Mouse (Mus musculus) central nervous system, embryonic 18 days (tissue): Measurements from ENCODE around the gene Dgat2l6. TPM values are rescaled to one million over a fixed set of nuclear protein-coding genes. Genes with fewer than 3 reads are reported as not detected.

ENCODE experiments used
- polyA plus RNA-seq: library from polyadenylated mRNA; depleted of rRNA; stranded (reverse); fragments of >200 nt; gene quantifications from 2 replicates; pipeline ENCODE4 v1.2.3, GENCODE M21; 2012; rRNA removed

Dgat2l6 gene
- 0.03 TPM in 1 of 2 replicates, not detected in the other for polyA plus RNA-seq

DNA sequence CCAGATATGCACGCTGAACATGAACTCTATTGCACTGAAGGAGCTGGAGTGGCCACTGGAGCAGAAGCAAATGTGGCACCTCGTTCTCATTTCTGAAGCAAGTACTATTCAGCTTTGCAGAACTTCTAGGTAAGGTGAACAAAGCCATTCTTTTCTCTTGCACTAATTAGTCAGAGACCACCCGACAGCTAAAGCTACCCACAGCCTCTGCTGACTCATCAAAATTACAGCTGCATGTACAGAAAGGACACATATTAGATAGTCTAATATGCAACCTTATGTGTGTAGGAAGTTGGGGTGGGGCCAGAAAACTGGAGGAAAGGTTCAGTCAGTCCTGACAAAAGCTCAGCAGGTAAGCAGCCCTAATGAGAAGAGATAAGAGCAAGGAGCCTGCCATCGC lies at the start of gene Dgat2l6:
TSS of gene Dgat2l6 (plus strand) at position 368 of the 400 bp plus-strand sequence.

GRCm38 (mm10) chrX:100494068-100494978 lies 30.3 kb upstream of the Dgat2l6 start, which contains the start of gene Igbp1:
Gene Igbp1 (plus strand): TSS chrX:100494291.

DNA sequence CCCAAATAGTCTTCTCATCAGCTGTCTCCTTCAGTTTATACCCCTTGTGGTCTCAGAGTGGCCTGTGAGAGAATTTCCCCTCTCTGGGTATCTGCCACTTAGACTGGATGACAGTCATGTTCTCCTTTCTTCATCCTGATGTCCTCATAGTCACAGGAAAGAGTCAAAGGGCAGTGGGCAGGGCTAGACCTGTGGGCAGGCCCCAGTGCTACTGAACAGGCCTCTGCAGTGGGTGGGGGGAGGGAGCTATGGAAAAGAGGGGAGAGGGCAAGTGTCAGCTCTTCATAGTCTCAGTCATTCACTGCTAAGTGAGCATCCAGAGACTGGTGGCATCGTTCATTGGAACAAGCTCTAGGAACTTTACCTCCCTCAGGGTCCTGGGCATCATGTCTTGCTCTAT lies 47.3 kb downstream of the Dgat2l6 start, which contains the start of gene Awat1:
TSS of gene Awat1 (plus strand) at position 301 of the 400 bp plus-strand sequence.

DNA sequence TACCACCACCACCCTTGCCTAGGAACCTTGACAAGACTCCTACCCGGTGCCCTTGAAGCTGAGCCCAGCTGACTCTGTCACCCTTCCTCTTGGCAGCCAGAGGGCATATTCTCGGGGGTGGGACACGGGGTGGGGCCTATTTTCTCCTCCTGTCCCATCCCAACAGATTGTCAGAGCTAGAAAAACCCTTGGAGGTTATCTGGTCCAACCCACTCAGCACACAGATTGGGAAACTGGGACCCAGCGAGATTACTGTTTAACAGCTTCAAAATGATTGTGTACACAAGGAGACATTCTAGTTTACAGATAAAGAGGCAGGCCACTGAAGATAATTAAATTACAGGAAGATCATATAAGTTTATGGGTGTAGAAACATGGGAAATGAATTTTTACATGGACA lies 70.2 kb downstream of the Dgat2l6 start, which contains the start of gene P2ry4:
TSS of gene P2ry4 (minus strand) at position 79 of the 400 bp plus-strand sequence.

Other genes starting within 250 kb of the Dgat2l6 start
- gene Otud6a, start 95.8 kb upstream of the Dgat2l6 start, polyA plus RNA-seq: 0.09 TPM in 1 of 2 replicates, not detected in the other
- gene Awat2, start 82.1 kb upstream of the Dgat2l6 start, polyA plus RNA-seq: 0.10 and 0.12 TPM in 2 replicates
- gene Igbp1, start 30.5 kb upstream of the Dgat2l6 start, polyA plus RNA-seq: 48.6 and 51.5 TPM in 2 replicates
- not detected in 2 replicates for gene Awat1, start 47.4 kb downstream of the Dgat2l6 start, polyA plus RNA-seq
- 0.04 TPM in 2 replicates for gene P2ry4, start 70.0 kb downstream of the Dgat2l6 start, polyA plus RNA-seq
- 0.04 TPM in 1 of 2 replicates, not detected in the other for gene Arr3, start 80.7 kb downstream of the Dgat2l6 start, polyA plus RNA-seq
- 3.9 and 5.0 TPM in 2 replicates for gene Kif4, start 100.9 kb downstream of the Dgat2l6 start, polyA plus RNA-seq
- gene Pdzd11, start 101.7 kb downstream of the Dgat2l6 start, polyA plus RNA-seq: 40.0 and 45.7 TPM in 2 replicates
- gene Gdpd2, start 205.0 kb downstream of the Dgat2l6 start, polyA plus RNA-seq: 43.6 and 55.4 TPM in 2 replicates
- gene Dlg3, start 242.9 kb downstream of the Dgat2l6 start, polyA plus RNA-seq: 52.7 and 52.8 TPM in 2 replicates